Mouse (Mus musculus): ENCODE data around the gene Gm36079.
"Not testable (repeated sequence)": the region's sequence is repeated elsewhere in the genome, so short reads cannot be mapped to it uniquely, and the experiment has no call there.

Gm36079 gene

GRCm38 (mm10) chr13:120021477-120021876, 5.3 kb downstream of the Gm36079 start:
- POLR2A ChIA-PET, CTCF ChIA-PET: not testable (repeated sequence)

DNA sequence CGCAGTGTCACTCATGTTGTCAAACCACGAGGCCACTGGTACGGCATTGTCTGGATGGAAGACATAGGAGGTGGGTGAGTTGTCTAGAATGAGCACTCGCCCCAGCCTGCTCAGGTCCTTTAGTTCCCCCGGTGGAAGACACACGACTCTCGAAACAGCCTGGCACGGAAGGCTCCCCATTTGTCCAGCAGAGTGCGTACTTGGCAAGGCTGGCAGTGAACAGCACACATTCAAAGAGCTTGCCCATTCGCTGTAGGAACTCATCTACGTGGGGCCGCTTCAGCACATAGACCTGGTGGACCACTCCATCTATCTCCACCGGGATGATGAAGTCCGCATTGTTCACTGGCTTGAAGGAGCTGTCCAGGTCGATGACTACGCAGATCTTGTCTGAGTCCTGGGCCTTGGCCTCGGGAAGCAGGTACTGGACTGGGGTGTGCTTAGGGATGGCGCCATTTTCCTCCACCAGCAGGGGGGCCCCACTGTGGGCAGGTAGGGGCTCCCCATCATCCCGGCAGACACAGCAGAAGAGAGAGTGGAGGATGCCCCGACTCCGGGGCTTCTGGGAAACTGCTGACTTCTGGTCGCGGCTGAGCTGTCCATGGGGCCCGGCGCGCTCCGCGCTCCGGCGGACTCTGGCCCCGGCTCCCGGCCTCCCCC, 11.3 kb downstream of the Gm36079 start:
- CTCF ChIA-PET, POLR2A ChIA-PET: not testable (repeated sequence)

- POLR2A ChIA-PET, CTCF ChIA-PET: not testable (repeated sequence)
Observed at GRCm38 (mm10) chr13:120013962-120014361, 12.8 kb downstream of the Gm36079 start.

DNA sequence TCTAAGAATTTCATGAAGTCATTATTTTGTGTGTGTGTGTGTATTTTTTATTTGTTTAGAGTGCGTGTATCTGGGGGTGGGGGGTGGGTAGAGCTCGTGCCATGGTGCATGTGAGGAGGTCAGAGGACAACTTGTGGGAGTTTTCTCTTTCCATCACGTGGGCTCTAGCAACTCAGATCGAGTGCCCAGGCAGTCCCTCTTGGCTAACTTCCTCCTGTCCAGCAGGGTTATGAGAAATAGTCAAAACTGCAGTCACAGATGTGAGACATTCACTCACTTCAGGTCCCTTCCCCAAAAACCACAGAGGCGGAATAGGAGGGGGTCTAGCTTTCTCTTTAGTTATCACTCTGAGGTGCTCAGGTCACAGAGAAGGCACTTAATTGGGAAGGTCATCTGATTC, 13.3 kb downstream of the Gm36079 start:
- CTCF ChIA-PET, POLR2A ChIA-PET: not testable (repeated sequence)

GRCm38 (mm10) chr13:120010068-120010467, 16.7 kb downstream of the Gm36079 start:
- CTCF ChIA-PET, POLR2A ChIA-PET: not testable (repeated sequence)

- POLR2A ChIA-PET, CTCF ChIA-PET: not testable (repeated sequence)
Observed at GRCm38 (mm10) chr13:119999215-119999614, 27.6 kb downstream of the Gm36079 start.

GRCm38 (mm10) chr13:119998442-119999086, 28.2 kb downstream of the Gm36079 start:
- CTCF ChIA-PET, POLR2A ChIA-PET: not testable (repeated sequence)

DNA sequence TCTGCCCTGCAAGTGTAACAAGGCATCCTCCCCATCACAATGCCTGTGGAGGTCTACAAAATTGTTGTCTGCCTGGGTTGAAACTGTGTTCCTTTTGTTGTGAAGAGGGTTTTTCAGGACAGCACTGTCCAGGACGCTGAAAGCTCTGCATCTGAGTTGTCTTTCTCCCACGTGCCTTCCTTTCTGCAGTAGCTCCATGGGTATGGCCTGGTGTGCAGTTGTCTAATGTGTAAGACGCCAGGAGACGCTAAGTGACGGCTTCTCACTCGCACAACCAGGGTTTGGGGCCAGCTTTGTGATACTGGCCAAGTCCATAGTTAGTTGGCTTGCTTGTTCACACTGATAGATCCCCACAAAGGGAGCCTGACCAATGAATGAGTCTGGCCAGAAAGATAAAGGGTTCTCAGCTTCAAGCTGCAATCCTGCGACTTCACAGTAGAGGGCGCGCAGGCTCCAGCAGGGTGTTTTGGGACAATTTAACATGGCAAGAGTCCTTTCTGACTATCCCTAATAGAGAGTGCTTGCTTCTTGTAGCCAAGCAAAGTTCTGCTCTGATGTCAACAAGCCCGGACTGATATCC, 34.8 kb downstream of the Gm36079 start:
- POLR2A ChIA-PET, CTCF ChIA-PET: not testable (repeated sequence)

GRCm38 (mm10) chr13:119991264-119991663, 35.5 kb downstream of the Gm36079 start:
- POLR2A ChIA-PET, CTCF ChIA-PET: not testable (repeated sequence)
